Mouse (Mus musculus) cortical plate, adult 2 months (tissue): Measurements from ENCODE around the gene Atp2b4.

ENCODE experiments used
- CTCF ChIP-seq: fragments of 200-500 bp; IDR thresholded peaks from 2 replicates; pipeline ENCODE4 v1.5.1; 2011; ENCODE audit warnings: mild to moderate bottlenecking, control low read depth, low read length; ENCODE audit not compliant: insufficient read depth; ENCODE audit errors: extremely low read depth
- POLR2A ChIP-seq: fragments of 200-500 bp; IDR thresholded peaks from 2 replicates; pipeline ENCODE4 v1.6.1; 2011; ENCODE audit warnings: mild to moderate bottlenecking, low read length, control low read depth; ENCODE audit not compliant: insufficient read depth; ENCODE audit errors: extremely low read depth

- TF ChIP-seq POLR2A (no peak), CTCF (no peak)
Measured at GRCm38 (mm10) chr1:133715191-133715590, 85.7 kb downstream of the Atp2b4 start.
